Mouse (Mus musculus) bone marrow, adult 2 months (tissue): ENCODE data around the gene Prg2. TPM values are rescaled to one million over a fixed set of nuclear protein-coding genes. Genes with fewer than 3 reads are reported as not detected.

Experiments used
- H3K27ac ChIP-seq: fragments of 200-500 bp; 2 replicates; pipeline ENCODE4 v1.5.1; 2012; ENCODE audit warnings: low read depth, mild to moderate bottlenecking, control low read depth, inconsistent platforms, low read length; ENCODE audit not compliant: control insufficient read depth, poor library complexity, insufficient read depth
- H3K4me1 ChIP-seq: fragments of 200-500 bp; 2 replicates; pipeline ENCODE4 v1.6.1; 2011; ENCODE audit warnings: low read length; ENCODE audit not compliant: control insufficient read depth, insufficient read depth
- H3K4me3 ChIP-seq: fragments of 200-500 bp; replicated peaks from 2 replicates; pipeline ENCODE3; 2011; ENCODE audit warnings: mild to moderate bottlenecking, low read depth, low read length, control low read depth; ENCODE audit not compliant: control insufficient read depth
- CTCF ChIP-seq: fragments of 200-500 bp; IDR thresholded peaks from 2 replicates; pipeline ENCODE4 v1.5.1; 2011; ENCODE audit warnings: low read length, control low read depth; ENCODE audit not compliant: control insufficient read depth, insufficient read depth
- POLR2A ChIP-seq: fragments of 200-500 bp; IDR thresholded peaks from 2 replicates; pipeline ENCODE4 v1.6.1; 2011; ENCODE audit warnings: low read depth, mild to moderate bottlenecking, control low read depth, low read length, borderline replicate concordance; ENCODE audit not compliant: control insufficient read depth
- WGBS: fragments of 180-500 bp; shearing (Covaris S2); methylation state at CpG from one replicate; pipeline ENCODE4 v1.1.7; 2018; 5-methylcytosine and 5-hydroxymethylcytosine counted together
- polyA plus RNA-seq: library from polyadenylated mRNA; stranded (reverse); fragments of >200 nt; gene quantifications from 2 replicates; pipeline ENCODE4 v1.2.4, GENCODE M21; 2011; ENCODE audit warnings: low replicate concordance; ENCODE audit not compliant: missing spikeins, insufficient read depth, insufficient read length

The Prg2 gene
- polyA plus RNA-seq, 1 experiment = 464 TPM

- WGBS = 84% methylated on average over 4 of the region's 4 CpGs
- Histone ChIP-seq H3K4me1 (peaks cover 2% of the 10 kb centered on the region; the same call in 1 of the 2 replicates), H3K27ac (no peak overlapping the region), H3K4me3 (no peak overlapping the region)
- TF ChIP-seq CTCF (no peak), POLR2A (no peak)
These were observed 27.6 kb upstream of the Prg2 start for GRCm38 (mm10) chr2:84952693-84953092.

GRCm38 (mm10) chr2:84955435-84955834 lies 24.8 kb upstream of the Prg2 start:
- Histone ChIP-seq H3K4me1 (peaks cover 2% of the 10 kb centered on the region; the same call in 1 of the 2 replicates), H3K27ac (no peak overlapping the region), H3K4me3 (no peak overlapping the region)
- 67% methylated on average over 9 of the region's 9 CpGs for WGBS
- TF ChIP-seq CTCF = no peak

GRCm38 (mm10) chr2:84956274-84956673 lies 24.0 kb upstream of the Prg2 start:
- 35% methylated on average over 5 of the region's 5 CpGs for WGBS

GRCm38 (mm10) chr2:84958588-84959264 lies 21.5 kb upstream of the Prg2 start:
- WGBS = 63% methylated on average over 11 of the region's 11 CpGs
- no peak overlapping the region for H3K4me3 ChIP-seq
- peaks cover 2% of the 10 kb centered on the region; the same call in 1 of the 2 replicates for H3K4me1 ChIP-seq
- TF ChIP-seq CTCF (no peak), POLR2A (no peak)
- H3K27ac ChIP-seq = no peak overlapping the region

More at GRCm38 (mm10) chr2:84956274-84956673, 24.0 kb upstream of the Prg2 start:
- no peak overlapping the region for H3K4me3 ChIP-seq
- TF ChIP-seq CTCF (peak; percentile 87), POLR2A (no peak)
- H3K27ac ChIP-seq = no peak overlapping the region
- peaks cover 2% of the 10 kb centered on the region; the same call in 1 of the 2 replicates for H3K4me1 ChIP-seq

- no peak overlapping the region for H3K4me3 ChIP-seq
- H3K27ac ChIP-seq = peak overlapping the region; percentile 50; the same call in 1 of the 2 replicates
- no peak for TF ChIP-seq CTCF
- no peak for TF ChIP-seq POLR2A
- WGBS = 45% methylated on average over 2 of the region's 2 CpGs
- peaks cover 2% of the 10 kb centered on the region; the same call in 1 of the 2 replicates for H3K4me1 ChIP-seq
These were observed 19.0 kb upstream of the Prg2 start for GRCm38 (mm10) chr2:84961300-84961699.

GRCm38 (mm10) chr2:84961901-84962300 lies 18.4 kb upstream of the Prg2 start:
- Histone ChIP-seq H3K4me3 (no peak overlapping the region), H3K27ac (no peak overlapping the region), H3K4me1 (peaks cover 3% of the 10 kb centered on the region; the same call in 1 of the 2 replicates)
- 86% methylated on average over 3 of the region's 3 CpGs for WGBS
- TF ChIP-seq POLR2A = no peak
- TF ChIP-seq CTCF = no peak

GRCm38 (mm10) chr2:84962906-84963507 lies 17.3 kb upstream of the Prg2 start:
- Histone ChIP-seq H3K27ac (peak overlapping the region; percentile 80; the same call in 1 of the 2 replicates), H3K4me1 (peaks cover 6% of the 10 kb centered on the region; the same call in 1 of the 2 replicates), H3K4me3 (no peak overlapping the region)
- TF ChIP-seq POLR2A = no peak
- TF ChIP-seq CTCF = no peak
- 61% methylated on average over 6 of the region's 6 CpGs for WGBS

- Histone ChIP-seq H3K4me1 (peaks cover 6% of the 10 kb centered on the region; the same call in 1 of the 2 replicates), H3K27ac (peak overlapping the region; percentile 71), H3K4me3 (no peak overlapping the region)
- no peak for TF ChIP-seq POLR2A
- no peak for TF ChIP-seq CTCF
- WGBS = 62% methylated on average over 7 of the region's 7 CpGs
These were observed 16.0 kb upstream of the Prg2 start for GRCm38 (mm10) chr2:84964111-84964801.
